Mouse (Mus musculus) heart, embryonic 16.5 days (tissue): ENCODE results near the gene Ccl12. TPM values are rescaled to one million over a fixed set of nuclear protein-coding genes. Genes with fewer than 3 reads are reported as not detected.

Source experiments
- ATAC-seq: fragments of 200-750 bp; cut with Nextera tagmentation; replicated peaks from 2 replicates; pipeline ENCODE4 v1.8.0; 2017; ENCODE audit warnings: moderate number of reproducible peaks; ENCODE audit not compliant: insufficient read depth, low FRiP score; ENCODE audit errors: extremely low read depth
- H3K27ac ChIP-seq: fragments of 300-500 bp; sonication (generic); 2 replicates; pipeline ENCODE4 v1.5.1; 2014; ENCODE audit warnings: mild to moderate bottlenecking, low read length, control low read depth, moderate library complexity
- H3K27me3 ChIP-seq: fragments of 300-500 bp; sonication (generic); 2 replicates; pipeline ENCODE4 v1.6.1; 2014; ENCODE audit warnings: low read length, mixed read lengths; ENCODE audit not compliant: control insufficient read depth, insufficient read depth
- H3K36me3 ChIP-seq: fragments of 300-500 bp; sonication (generic); 2 replicates; pipeline ENCODE4 v1.6.1; 2014; ENCODE audit not compliant: control insufficient read depth, insufficient read depth
- H3K4me1 ChIP-seq: fragments of 300-500 bp; sonication (generic); 2 replicates; pipeline ENCODE4 v1.6.1; 2014; ENCODE audit warnings: low read length, mixed read lengths; ENCODE audit not compliant: control insufficient read depth, insufficient read depth
- H3K4me2 ChIP-seq: fragments of 300-500 bp; sonication (generic); 2 replicates; pipeline ENCODE4 v1.6.1; 2014; ENCODE audit warnings: low read depth, mild to moderate bottlenecking, control low read depth, low read length
- H3K4me3 ChIP-seq: fragments of 300-500 bp; sonication (generic); 2 replicates; pipeline ENCODE4 v1.5.1; 2014; ENCODE audit warnings: mild to moderate bottlenecking, control low read depth, low read length
- H3K9ac ChIP-seq: fragments of 300-500 bp; sonication (generic); 2 replicates; pipeline ENCODE4 v1.6.1; 2014; ENCODE audit warnings: low read length, control low read depth
- H3K9me3 ChIP-seq: fragments of 300-500 bp; sonication (generic); replicated peaks from 2 replicates; pipeline ENCODE4 v1.6.1; 2016; ENCODE audit warnings: low read length; ENCODE audit not compliant: control insufficient read depth
- WGBS: fragments of 180-500 bp; shearing (Covaris S2); extraction: QIAGEN DNeasy Blood & Tissue Kit; methylation state at CpG from one replicate; pipeline ENCODE4 v1.1.7; 2014; 5-methylcytosine and 5-hydroxymethylcytosine counted together
- polyA plus RNA-seq: library from polyadenylated mRNA; unstranded; fragments of >200 nt; fragmentation: Nextera tagmentation; extraction: Ambion mirVana; gene quantifications from 2 replicates; pipeline ENCODE4 v1.2.1, GENCODE M21; 2015

Ccl12 gene
- polyA plus RNA-seq, 1 experiment from 2014 or later = 1.7 TPM

DNA sequence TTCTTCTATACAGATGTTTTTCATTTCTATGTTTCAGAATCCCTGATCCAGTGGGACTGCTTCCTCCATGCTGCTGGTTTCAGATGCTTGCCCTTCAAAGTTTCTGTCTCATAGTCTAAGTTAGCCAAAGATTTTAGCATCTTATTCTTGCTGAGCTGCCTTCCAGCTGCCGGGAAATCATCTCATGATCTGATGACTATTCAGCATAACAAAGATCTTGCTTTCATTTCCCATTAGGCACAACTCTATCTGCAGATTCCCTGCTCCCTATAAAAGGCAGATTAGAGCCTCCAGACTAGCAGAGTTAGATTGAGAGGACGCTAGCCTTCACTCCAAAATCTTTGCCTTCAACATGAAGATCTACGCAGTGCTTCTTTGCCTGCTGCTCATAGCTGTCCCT, 13.2 kb downstream of the Ccl12 start, which contains the start of gene Ccl8:
Ccl8 (plus strand) TSS at position 301 of the 400 bp plus-strand sequence.
- H3K4me2 ChIP-seq = no peak within 1 kb of the TSS
- no peak within 1 kb of the TSS for H3K27ac ChIP-seq
- H3K27me3 ChIP-seq = no peaks in the 10 kb centered on the region
- H3K36me3 ChIP-seq = no peaks in the 10 kb centered on the region
- WGBS = 78% methylated on average over 3 of the region's 3 CpGs
- no peak within 1 kb of the TSS for H3K9ac ChIP-seq
- H3K9me3 ChIP-seq = no peaks in the 10 kb centered on the region
- no peak within 1 kb of the TSS for H3K4me3 ChIP-seq
- no peak for ATAC-seq
- no peaks in the 10 kb centered on the region for H3K4me1 ChIP-seq

GRCm38 (mm10) chr11:82116041-82116440, 14.4 kb downstream of the Ccl12 start:
- H3K27me3 ChIP-seq = no peaks in the 10 kb centered on the region
- WGBS = 63% methylated on average over 3 of the region's 3 CpGs
- no peak for ATAC-seq

DNA sequence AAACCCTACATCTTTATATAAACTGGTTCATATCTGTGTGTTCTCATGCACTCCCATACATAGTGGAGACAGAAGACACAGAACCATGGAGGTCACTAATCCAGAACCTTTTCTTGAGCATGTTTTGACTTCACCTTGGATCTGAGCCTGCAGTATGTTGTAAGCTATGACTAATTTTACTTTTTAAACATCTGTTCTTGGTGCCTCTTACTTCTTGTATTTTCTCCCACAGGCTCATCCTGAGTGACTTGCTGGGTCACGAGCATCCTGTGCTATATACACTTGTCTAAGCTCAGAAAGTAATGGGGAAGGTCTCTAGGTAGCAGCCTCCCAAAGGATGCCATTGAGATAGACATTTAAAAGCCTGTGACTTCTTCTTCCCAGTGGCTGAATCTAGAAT, 31.3 kb downstream of the Ccl12 start:
- H3K9me3 ChIP-seq = no peaks in the 10 kb centered on the region
- no peak overlapping the region for H3K4me3 ChIP-seq
- H3K27me3 ChIP-seq = no peaks in the 10 kb centered on the region
- H3K4me1 ChIP-seq = no peaks in the 10 kb centered on the region
- no peak overlapping the region for H3K27ac ChIP-seq
- no peak overlapping the region for H3K4me2 ChIP-seq
- WGBS = 45% methylated on average over 1 of the region's 1 CpGs
- H3K9ac ChIP-seq = no peak overlapping the region
- ATAC-seq = no peak
- H3K36me3 ChIP-seq = no peaks in the 10 kb centered on the region

More at GRCm38 (mm10) chr11:82116041-82116440, 14.4 kb downstream of the Ccl12 start:
- no peak overlapping the region for H3K4me3 ChIP-seq
- no peak overlapping the region for H3K9ac ChIP-seq
- no peak overlapping the region for H3K4me2 ChIP-seq
- no peak overlapping the region for H3K27ac ChIP-seq
- no peaks in the 10 kb centered on the region for H3K4me1 ChIP-seq
- no peaks in the 10 kb centered on the region for H3K9me3 ChIP-seq
- H3K36me3 ChIP-seq = no peaks in the 10 kb centered on the region

- Histone ChIP-seq H3K36me3 (no peaks in the 10 kb centered on the region), H3K27ac (no peak overlapping the region), H3K9ac (no peak overlapping the region), H3K4me1 (no peaks in the 10 kb centered on the region), H3K4me2 (no peak overlapping the region), H3K27me3 (no peaks in the 10 kb centered on the region), H3K9me3 (no peaks in the 10 kb centered on the region), H3K4me3 (no peak overlapping the region)
- ATAC-seq = no peak
- WGBS = 75% methylated on average over 2 of the region's 2 CpGs
These were observed 34.6 kb downstream of the Ccl12 start for GRCm38 (mm10) chr11:82136196-82136595.

GRCm38 (mm10) chr11:82139492-82140094, 37.9 kb downstream of the Ccl12 start:
- H3K4me2 ChIP-seq = no peak overlapping the region
- H3K36me3 ChIP-seq = no peaks in the 10 kb centered on the region
- H3K4me3 ChIP-seq = no peak overlapping the region
- ATAC-seq = no peak
- no peaks in the 10 kb centered on the region for H3K4me1 ChIP-seq
- 52% methylated on average over 7 of the region's 7 CpGs for WGBS
- H3K9ac ChIP-seq = no peak overlapping the region
- H3K27ac ChIP-seq = no peak overlapping the region
- H3K9me3 ChIP-seq = no peaks in the 10 kb centered on the region
- no peaks in the 10 kb centered on the region for H3K27me3 ChIP-seq

Other genes starting within 250 kb of the Ccl12 start
- gene 5530401A14Rik, start 241.2 kb upstream of the Ccl12 start, polyA plus RNA-seq = not detected in 2 replicates
- gene Asic2, start 133.4 kb upstream of the Ccl12 start, polyA plus RNA-seq = not detected in 2 replicates
- gene Ccl2, start 66.3 kb upstream of the Ccl12 start, polyA plus RNA-seq = 9.1 and 12.3 TPM in 2 replicates
- gene Gm17268, start 63.3 kb upstream of the Ccl12 start, polyA plus RNA-seq = not detected in 2 replicates
- gene Ccl7, start 56.1 kb upstream of the Ccl12 start, polyA plus RNA-seq = 3.4 and 6.0 TPM in 2 replicates
- 3.3 and 5.0 TPM in 2 replicates for gene Ccl11, start 44.0 kb upstream of the Ccl12 start, polyA plus RNA-seq
- 0.32 and 1.0 TPM in 2 replicates for gene Ccl8, start 13.3 kb downstream of the Ccl12 start, polyA plus RNA-seq
- 0.30 TPM in 1 of 2 replicates, not detected in the other for gene Ccl1, start 203.8 kb downstream of the Ccl12 start, polyA plus RNA-seq